Mouse (Mus musculus) retina, adult 2 months (tissue): ENCODE measurements around the gene Ckmt1.
"Not testable (repeated sequence)": the region's sequence is repeated elsewhere in the genome, so short reads cannot be mapped to it uniquely, and the experiment has no call there.

Experiments used
- DNase-seq: peaks from one replicate; pipeline ENCODE4 v3.0.0-alpha.2; 2012; ENCODE audit warnings: low read depth, low spot score

Gene Ckmt1

GRCm38 (mm10) chr2:121357494-121357893 is at the start of gene Ckmt1:
Gene Ckmt1 (plus strand): TSS chr2:121357714.
- DNase-seq: no peak

GRCm38 (mm10) chr2:121308997-121309416 is 48.5 kb upstream of the Ckmt1 start:
- no peak for DNase-seq

- DNase-seq: no peak
Measured at GRCm38 (mm10) chr2:121316278-121316677, 41.2 kb upstream of the Ckmt1 start.

- no peak for DNase-seq
Measured at GRCm38 (mm10) chr2:121323041-121323440, 34.5 kb upstream of the Ckmt1 start.

- DNase-seq: no peak
Measured at GRCm38 (mm10) chr2:121323693-121324470, 33.6 kb upstream of the Ckmt1 start.

GRCm38 (mm10) chr2:121329492-121329891 is 28.0 kb upstream of the Ckmt1 start:
- DNase-seq: no peak

GRCm38 (mm10) chr2:121339057-121339456 is 18.5 kb upstream of the Ckmt1 start:
- DNase-seq: no peak

- DNase-seq: no peak
Measured at GRCm38 (mm10) chr2:121353156-121353555, 4.4 kb upstream of the Ckmt1 start.

- no peak for DNase-seq
Measured at GRCm38 (mm10) chr2:121354378-121354777, 3.1 kb upstream of the Ckmt1 start.

GRCm38 (mm10) chr2:121354820-121355592 is 2.5 kb upstream of the Ckmt1 start, which contains the start of gene Ppip5k1:
Gene Ppip5k1 (minus strand): TSS chr2:121355396.
- DNase-seq: peak; percentile 87

GRCm38 (mm10) chr2:121357961-121358360 is 447 bp downstream of the Ckmt1 start:
- no peak for DNase-seq

- DNase-seq: peak; percentile 73
Measured at GRCm38 (mm10) chr2:121358381-121358780, 867 bp downstream of the Ckmt1 start.

- DNase-seq: no peak
Measured at GRCm38 (mm10) chr2:121359461-121359860, 1.9 kb downstream of the Ckmt1 start.

- DNase-seq: no peak
Measured at GRCm38 (mm10) chr2:121363656-121364055, 6.1 kb downstream of the Ckmt1 start.

GRCm38 (mm10) chr2:121368831-121369230 is 11.3 kb downstream of the Ckmt1 start:
- no peak for DNase-seq

GRCm38 (mm10) chr2:121370921-121371320 is 13.4 kb downstream of the Ckmt1 start:
- no peak for DNase-seq

GRCm38 (mm10) chr2:121372266-121372665 is 14.8 kb downstream of the Ckmt1 start:
- DNase-seq: no peak

- DNase-seq: no peak
Measured at GRCm38 (mm10) chr2:121374766-121375165, 17.3 kb downstream of the Ckmt1 start.

- not testable (repeated sequence) for DNase-seq
Measured at GRCm38 (mm10) chr2:121386961-121387575, 29.6 kb downstream of the Ckmt1 start, which contains the start of gene Strc. Gene Strc (minus strand): TSS chr2:121387168.

- DNase-seq: peak; percentile 71
Measured at GRCm38 (mm10) chr2:121396624-121397023, 39.1 kb downstream of the Ckmt1 start.

- no peak for DNase-seq
Measured at GRCm38 (mm10) chr2:121403296-121403695, 45.8 kb downstream of the Ckmt1 start.

GRCm38 (mm10) chr2:121408160-121408559 is 50.6 kb downstream of the Ckmt1 start:
- peak; percentile 18 for DNase-seq
